In genomic region chr1:59603893-59604292, GRCm38 (mm10) we compare ENCODE assay signal across 8 mouse cellular contexts.
DNase-seq lines count a peak whose midpoint lies in the region; ATAC-seq and TF ChIP-seq lines count a peak whose summit lies in the region.

No protein-coding gene starts in this region.

- no peak; the same call in 1 of the 2 replicates for TF ChIP-seq CTCF in left cerebral cortex, adult 2 months (IDR thresholded peaks at IDR 0.05)

- no peak overlapping the region for H3K4me3 ChIP-seq in left cerebral cortex, adult 2 months
- H3K4me3 ChIP-seq in limb, embryonic 11.5 days (ENCODE audit: low read depth, low read length) = no peak overlapping the region
- H3K4me3 ChIP-seq in neural tube, embryonic 12.5 days = no peak overlapping the region

- peak; percentile 9 for DNase-seq in adrenal gland, adult 2 months
- no peak for DNase-seq in adrenal gland, postnatal 25 days
- DNase-seq in left cerebral cortex, postnatal 4 days = peak; percentile 27
- DNase-seq in left cerebral cortex, adult 2 months (ENCODE audit: extremely low spot score in 1 of 2, low spot score in 2 of 2) = no peak
- peak; percentile 69 for DNase-seq in limb, embryonic 11.5 days (ENCODE audit: low spot score)
- no peak for DNase-seq in MN1 (ENCODE audit: low spot score)
- DNase-seq in T-cell, adult 2 months (ENCODE audit: low spot score) = no peak

- H3K36me3 ChIP-seq in limb, embryonic 11.5 days (ENCODE audit: control insufficient read depth, insufficient read depth, low read length) = no peaks in the 10 kb centered on the region
- H3K36me3 ChIP-seq in neural tube, embryonic 12.5 days = no peaks in the 10 kb centered on the region

- 0 out of 2 replicates have a peak overlapping the region, but pooled peaks have one; percentile 4 for H3K4me2 ChIP-seq in limb, embryonic 11.5 days (ENCODE audit: low read depth, severe bottlenecking)
- H3K4me2 ChIP-seq in neural tube, embryonic 12.5 days (replicated peaks) = peak overlapping the region; percentile 32

- no peaks in the 10 kb centered on the region for H3K9me3 ChIP-seq in limb, embryonic 11.5 days (ENCODE audit: control insufficient read depth, low read length)
- H3K9me3 ChIP-seq in neural tube, embryonic 12.5 days = no peaks in the 10 kb centered on the region

- 23% methylated on average over 11 of the region's 11 CpGs for WGBS in limb, embryonic 11.5 days
- WGBS in neural tube, embryonic 12.5 days = 18% methylated on average over 11 of the region's 11 CpGs

- H3K9ac ChIP-seq in limb, embryonic 11.5 days (ENCODE audit: low read length) = no peak overlapping the region
- no peak overlapping the region for H3K9ac ChIP-seq in neural tube, embryonic 12.5 days

- H3K27ac ChIP-seq in left cerebral cortex, adult 2 months = no peak overlapping the region
- H3K27ac ChIP-seq in limb, embryonic 11.5 days (replicated peaks; ENCODE audit: low read depth, low read length) = no peak overlapping the region
- H3K27ac ChIP-seq in neural tube, embryonic 12.5 days = no peak overlapping the region

- no peak for ATAC-seq in limb, embryonic 11.5 days (ENCODE audit: insufficient number of reproducible peaks, low FRiP score, low TSS enrichment, low read depth)
- 0 out of 2 replicates have a peak, but pooled peaks have one; percentile 56 for ATAC-seq in neural tube, embryonic 12.5 days (ENCODE audit: low FRiP score, low read depth)

- H3K4me1 ChIP-seq in limb, embryonic 11.5 days (ENCODE audit: control insufficient read depth, insufficient read depth, low read length) = no peaks in the 10 kb centered on the region
- no peaks in the 10 kb centered on the region for H3K4me1 ChIP-seq in neural tube, embryonic 12.5 days

- H3K27me3 ChIP-seq in limb, embryonic 11.5 days (ENCODE audit: control insufficient read depth, insufficient read depth, low read length) = no peaks in the 10 kb centered on the region
- H3K27me3 ChIP-seq in neural tube, embryonic 12.5 days (replicated peaks) = no peaks in the 10 kb centered on the region

- intact Hi-C loops in left cerebral cortex, postnatal 4 days (cut with DNase I) = no loop called here
- intact Hi-C loops in left cerebral cortex, adult 2 months (cut with DNase I) = no loop called here

Comparison
In these comparisons a context has a peak if more than half of its experiments do, and no peak if none do; other contexts are left out.
1. DNase-seq: peak in adrenal gland, adult 2 months (single experiment), left cerebral cortex, postnatal 4 days (single experiment) and limb, embryonic 11.5 days (single experiment); none in adrenal gland, postnatal 25 days (single experiment), left cerebral cortex, adult 2 months (0 of 2), MN1 (single experiment) and T-cell, adult 2 months (single experiment).